Mouse (Mus musculus): ENCODE results near the gene Sumo1. TPM values are rescaled to one million over a fixed set of nuclear protein-coding genes. Genes with fewer than 3 reads are reported as not detected.

Sumo1 gene
- total and polyA plus RNA-seq, 3 experiments = 129 to 131 TPM; not detected in 1

- Histone ChIP-seq H3K27me3 (ENCODE audit: control insufficient read depth in 1 of 2, insufficient read depth in 2 of 2, low read length in 2 of 2) (peaks cover 0 to 2% of the 10 kb centered on the region in 2 experiments; a peak in 1 of 4 replicates), H3K27ac (ENCODE audit: control insufficient read depth, low read depth, low read length) (no peak overlapping the region), H3K36me3 (ENCODE audit: control insufficient read depth in 1 of 2, insufficient read depth in 2 of 2, low read length in 2 of 2) (no peaks in the 10 kb centered on the region), H3K79me2 (ENCODE audit: control insufficient read depth, insufficient read depth, low read length, poor library complexity) (no peaks in the 10 kb centered on the region), H3K9ac (ENCODE audit: control insufficient read depth, low read depth, low read length, poor library complexity, severe bottlenecking) (no peak overlapping the region), H3K4me1 (ENCODE audit: control insufficient read depth in 1 of 2, insufficient read depth in 2 of 2, low read length in 2 of 2) (no peaks in the 10 kb centered on the region), H3K4me3 (ENCODE audit: control insufficient read depth in 1 of 2, insufficient read depth in 1 of 2, low read depth in 2 of 2, low read length in 2 of 2) (no peak overlapping the region), H3K9me3 (replicated peaks; ENCODE audit: insufficient read depth, low read length) (no peaks in the 10 kb centered on the region)
- no peak for DNase-seq (ENCODE audit: low read depth, low spot score)
- TF ChIP-seq TAL1 (IDR thresholded peaks at IDR 0.05; ENCODE audit: low read length) (no peak), CHD1 (IDR thresholded peaks at IDR 0.05; ENCODE audit: low read depth, low read length) (no peak), MAFK (IDR thresholded peaks at IDR 0.05; ENCODE audit: borderline replicate concordance, low read depth, low read length) (no peak), MAX (IDR thresholded peaks at IDR 0.05; ENCODE audit: low read length) (no peak), CHD2 (IDR thresholded peaks at IDR 0.05; ENCODE audit: low read length) (no peak), MEF2A (IDR thresholded peaks at IDR 0.05; ENCODE audit: extremely low read depth, insufficient replicate concordance, low read depth, low read length, poor library complexity, severe bottlenecking) (no peak), NELFE (IDR thresholded peaks at IDR 0.05; ENCODE audit: low read depth, low read length) (no peak), NRF1 (IDR thresholded peaks at IDR 0.05; ENCODE audit: insufficient read depth, low read depth, low read length, poor library complexity, severe bottlenecking) (no peak), SMC3 (IDR thresholded peaks at IDR 0.05; ENCODE audit: low read depth, low read length) (no peak), MYB (IDR thresholded peaks at IDR 0.05; ENCODE audit: low read depth, low read length) (no peak), UBTF (IDR thresholded peaks at IDR 0.05; ENCODE audit: borderline replicate concordance, insufficient read depth, low read depth, low read length) (no peak), SIN3A (IDR thresholded peaks at IDR 0.05; ENCODE audit: low read length) (no peak), POLR2AphosphoS2 (IDR thresholded peaks at IDR 0.05; ENCODE audit: low read length) (no peak), JUND (IDR thresholded peaks at IDR 0.05; ENCODE audit: low read depth, low read length) (no peak), ZNF384 (IDR thresholded peaks at IDR 0.05; ENCODE audit: low read depth, low read length) (no peak), EP300 (IDR thresholded peaks at IDR 0.05; ENCODE audit: low read depth in 1 of 2, low read length in 2 of 2) (no peak), MAZ (IDR thresholded peaks at IDR 0.05; ENCODE audit: low read depth, low read length) (no peak)
These were observed 55.6 kb downstream of the Sumo1 start for GRCm38 (mm10) chr1:59615021-59615420.

- Histone ChIP-seq H3K4me3 (ENCODE audit: control insufficient read depth in 1 of 2, insufficient read depth in 1 of 2, low read depth in 2 of 2, low read length in 2 of 2) (no peak overlapping the region), H3K79me2 (ENCODE audit: control insufficient read depth, insufficient read depth, low read length, poor library complexity) (no peaks in the 10 kb centered on the region), H3K27me3 (ENCODE audit: control insufficient read depth in 1 of 2, insufficient read depth in 2 of 2, low read length in 2 of 2) (no peaks in the 10 kb centered on the region), H3K9ac (ENCODE audit: control insufficient read depth, low read depth, low read length, poor library complexity, severe bottlenecking) (no peak overlapping the region; the same call in 1 of the 2 replicates), H3K4me1 (ENCODE audit: control insufficient read depth in 1 of 2, insufficient read depth in 2 of 2, low read length in 2 of 2) (0 out of 4 replicates have a peak, but pooled peaks cover 0 to 2% of the 10 kb centered on the region in 2 experiments), H3K36me3 (ENCODE audit: control insufficient read depth in 1 of 2, insufficient read depth in 2 of 2, low read length in 2 of 2) (no peaks in the 10 kb centered on the region), H3K9me3 (replicated peaks; ENCODE audit: insufficient read depth, low read length) (no peaks in the 10 kb centered on the region), H3K27ac (ENCODE audit: control insufficient read depth, low read depth, low read length) (no peak overlapping the region)
- peak; percentile 84 for DNase-seq (ENCODE audit: low read depth, low spot score)
- TF ChIP-seq SMC3 (IDR thresholded peaks at IDR 0.05; ENCODE audit: low read depth, low read length) = peak; percentile 69
- TF ChIP-seq CTCF (IDR thresholded peaks at IDR 0.05 in 2 of 3, conservative IDR thresholded peaks at IDR 0.05 in 1 of 3; ENCODE audit: control insufficient read depth in 1 of 3, insufficient read depth in 1 of 3, low read depth in 2 of 3, low read length in 3 of 3, poor library complexity in 1 of 3, severe bottlenecking in 1 of 3) = peak; percentile 87 to 97 (median 89)
- TF ChIP-seq ELF1 (IDR thresholded peaks at IDR 0.05; ENCODE audit: low read depth, low read length) = no peak
- peak; percentile 31; the same call in 1 of the 2 replicates for TF ChIP-seq ZC3H11A (IDR thresholded peaks at IDR 0.05; ENCODE audit: low read depth, low read length)
- TF ChIP-seq RAD21 (IDR thresholded peaks at IDR 0.05; ENCODE audit: low read depth, low read length) = peak; percentile 58
- TF ChIP-seq NRF1 (IDR thresholded peaks at IDR 0.05; ENCODE audit: insufficient read depth, low read depth, low read length, poor library complexity, severe bottlenecking) = peak; percentile 75
These were observed 56.8 kb downstream of the Sumo1 start for GRCm38 (mm10) chr1:59613795-59614194.
